Mouse (Mus musculus): ENCODE measurements around the gene BC030870.

DNA sequence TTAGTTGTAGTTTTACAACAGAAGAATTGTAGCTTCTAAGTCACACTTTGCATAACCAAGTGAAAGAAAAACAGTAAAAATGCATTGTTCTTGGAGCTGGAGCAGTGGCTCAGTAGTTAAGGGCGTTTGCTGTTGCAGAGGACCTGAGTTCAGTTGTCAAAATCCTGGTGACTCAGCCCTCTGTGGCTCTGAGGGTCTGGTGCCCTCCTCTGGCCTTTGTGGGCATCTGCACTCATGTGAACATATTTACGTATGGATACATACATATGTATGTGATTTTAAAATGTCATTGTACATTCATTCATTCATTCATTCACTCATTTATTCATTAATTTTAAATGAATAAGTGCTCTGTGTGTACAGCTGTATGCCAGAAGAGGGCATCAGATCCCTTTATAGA is 43.7 kb downstream of the BC030870 start:
- no peak for TF ChIP-seq POLR2A (IDR thresholded peaks at IDR 0.05; ENCODE audit: low read depth, low read length)
- TF ChIP-seq CTCF (IDR thresholded peaks at IDR 0.05; ENCODE audit: borderline replicate concordance, insufficient read depth, low read length), result no peak
